13 mouse cellular contexts compared by ENCODE assay signal in genomic region chr5:98732157-98733009, GRCm38 (mm10).
DNase-seq lines count a peak whose midpoint lies in the region; ATAC-seq and TF ChIP-seq lines count a peak whose summit lies in the region.
"Had no signal": no experiment of that assay in that cellular context is flagged by ENCODE, and none has a peak within 500 bp of the region (broad histone marks: within the 10 kb centered on the region; RNA-seq: fewer than 3 reads in every experiment).

No protein-coding gene starts in this region.

- TF ChIP-seq CTCF in thymus, adult 2 months (IDR thresholded peaks at IDR 0.05; ENCODE audit: borderline replicate concordance, control insufficient read depth, extremely low read depth, insufficient read depth, low read length, poor library complexity): no peak

- no peak overlapping the region for H3K4me3 ChIP-seq in heart, embryonic 12.5 days
- no peak overlapping the region for H3K4me3 ChIP-seq in midbrain, embryonic 11.5 days (ENCODE audit: low read depth, low read length)
- no peak overlapping the region for H3K4me3 ChIP-seq in midbrain, embryonic 13.5 days (replicated peaks)
- H3K4me3 ChIP-seq in forebrain, embryonic 15.5 days: no peak overlapping the region
- H3K4me3 ChIP-seq in thymus, adult 2 months (ENCODE audit: control insufficient read depth, insufficient read depth, low read length): no peak overlapping the region
- H3K4me3 ChIP-seq: heart, adult 2 months; hindbrain, embryonic 15.5 days had no signal

- TF ChIP-seq POLR2A in thymus, adult 2 months (IDR thresholded peaks at IDR 0.05; ENCODE audit: control insufficient read depth, extremely low read depth, insufficient read depth, low read length, poor library complexity): no peak

- no peaks in the 10 kb centered on the region for H3K36me3 ChIP-seq in heart, embryonic 12.5 days
- H3K36me3 ChIP-seq in midbrain, embryonic 11.5 days (ENCODE audit: control insufficient read depth, insufficient read depth, low read length): no peaks in the 10 kb centered on the region
- no peaks in the 10 kb centered on the region for H3K36me3 ChIP-seq in midbrain, embryonic 13.5 days
- H3K36me3 ChIP-seq in forebrain, embryonic 15.5 days: no peaks in the 10 kb centered on the region
- no peaks in the 10 kb centered on the region for H3K36me3 ChIP-seq in thymus, adult 2 months (ENCODE audit: control insufficient read depth, insufficient read depth, low read length)
- H3K36me3 ChIP-seq: hindbrain, embryonic 15.5 days had no signal

- H3K9me3 ChIP-seq in heart, embryonic 12.5 days (replicated peaks): no peaks in the 10 kb centered on the region
- no peaks in the 10 kb centered on the region for H3K9me3 ChIP-seq in midbrain, embryonic 11.5 days (ENCODE audit: control insufficient read depth, low read length)
- no peaks in the 10 kb centered on the region for H3K9me3 ChIP-seq in midbrain, embryonic 13.5 days
- no peaks in the 10 kb centered on the region for H3K9me3 ChIP-seq in forebrain, embryonic 15.5 days
- H3K9me3 ChIP-seq: hindbrain, embryonic 15.5 days had no signal

- intact Hi-C loops in heart, postnatal 14 days (cut with DNase I): no loop called here

- no peaks in the 10 kb centered on the region for H3K4me1 ChIP-seq in heart, embryonic 12.5 days (replicated peaks)
- no peaks in the 10 kb centered on the region for H3K4me1 ChIP-seq in midbrain, embryonic 11.5 days (ENCODE audit: control insufficient read depth, insufficient read depth, low read length)
- no peaks in the 10 kb centered on the region for H3K4me1 ChIP-seq in midbrain, embryonic 13.5 days (replicated peaks)
- no peaks in the 10 kb centered on the region for H3K4me1 ChIP-seq in forebrain, embryonic 15.5 days
- H3K4me1 ChIP-seq in thymus, adult 2 months (replicated peaks; ENCODE audit: control insufficient read depth, insufficient read depth, low read length): no peaks in the 10 kb centered on the region
- H3K4me1 ChIP-seq: hindbrain, embryonic 15.5 days had no signal

- H3K27ac ChIP-seq in heart, embryonic 12.5 days (ENCODE audit: poor library complexity, severe bottlenecking): no peak overlapping the region
- H3K27ac ChIP-seq in midbrain, embryonic 11.5 days (ENCODE audit: low read depth, low read length): no peak overlapping the region
- no peak overlapping the region for H3K27ac ChIP-seq in midbrain, embryonic 13.5 days
- H3K27ac ChIP-seq in forebrain, embryonic 15.5 days (replicated peaks): no peak overlapping the region
- H3K27ac ChIP-seq in thymus, adult 2 months (ENCODE audit: control insufficient read depth, insufficient read depth, low read length): no peak overlapping the region
- H3K27ac ChIP-seq: heart, adult 2 months; hindbrain, embryonic 15.5 days had no signal

- WGBS in heart, embryonic 12.5 days: 66% methylated on average over 6 of the region's 6 CpGs
- 79% methylated on average over 6 of the region's 6 CpGs for WGBS in midbrain, embryonic 11.5 days
- 65% methylated on average over 6 of the region's 6 CpGs for WGBS in midbrain, embryonic 13.5 days
- 43% methylated on average over 6 of the region's 6 CpGs for WGBS in forebrain, embryonic 15.5 days
- 81% methylated on average over 6 of the region's 6 CpGs for WGBS in thymus, adult 2 months

- H3K9ac ChIP-seq in heart, embryonic 12.5 days: no peak overlapping the region
- H3K9ac ChIP-seq in midbrain, embryonic 11.5 days (ENCODE audit: low read length): no peak overlapping the region
- H3K9ac ChIP-seq in midbrain, embryonic 13.5 days (replicated peaks): no peak overlapping the region
- H3K9ac ChIP-seq in forebrain, embryonic 15.5 days (replicated peaks): no peak overlapping the region
- H3K9ac ChIP-seq: hindbrain, embryonic 15.5 days had no signal

- no peak for ATAC-seq in heart, embryonic 12.5 days (ENCODE audit: insufficient number of reproducible peaks, low FRiP score)
- ATAC-seq in midbrain, embryonic 11.5 days (ENCODE audit: low FRiP score): peak; percentile 30; the same call in 1 of the 2 replicates
- no peak for ATAC-seq in midbrain, embryonic 13.5 days
- ATAC-seq in forebrain, embryonic 15.5 days (replicated peaks): peak; percentile 91
- no peak for ATAC-seq in granulocyte monocyte progenitor cell, adult 5-6 weeks (replicated peaks; ENCODE audit: poor library complexity, severe bottlenecking)

- no peak overlapping the region for H3K4me2 ChIP-seq in heart, embryonic 12.5 days
- H3K4me2 ChIP-seq in midbrain, embryonic 11.5 days: no peak overlapping the region
- no peak overlapping the region for H3K4me2 ChIP-seq in midbrain, embryonic 13.5 days (replicated peaks)
- no peak overlapping the region for H3K4me2 ChIP-seq in forebrain, embryonic 15.5 days (replicated peaks)
- H3K4me2 ChIP-seq: hindbrain, embryonic 15.5 days had no signal

- H3K27me3 ChIP-seq in heart, embryonic 12.5 days (replicated peaks): no peaks in the 10 kb centered on the region
- no peaks in the 10 kb centered on the region for H3K27me3 ChIP-seq in midbrain, embryonic 11.5 days (ENCODE audit: control insufficient read depth, insufficient read depth, low read length)
- H3K27me3 ChIP-seq in midbrain, embryonic 13.5 days: no peaks in the 10 kb centered on the region
- no peaks in the 10 kb centered on the region for H3K27me3 ChIP-seq in forebrain, embryonic 15.5 days
- H3K27me3 ChIP-seq in thymus, adult 2 months (ENCODE audit: control insufficient read depth, insufficient read depth, low read length): no peaks in the 10 kb centered on the region
- H3K27me3 ChIP-seq: hindbrain, embryonic 15.5 days had no signal

- peak; percentile 14 to 37 for DNase-seq in heart, postnatal 14 days
- DNase-seq in midbrain, embryonic 11.5 days (ENCODE audit: low spot score, missing footprints): no peak
- peak; percentile 10 for DNase-seq in skeletal muscle tissue, adult 2 months (ENCODE audit: low read depth, low spot score)
- no peak for DNase-seq in thymus, adult 2 months
- DNase-seq: adrenal gland, postnatal 36 days; cerebellum, adult 9-10 months; thymus, postnatal 14 days had no signal

Comparison
In these comparisons a context has a peak if more than half of its experiments do, and no peak if none do; other contexts are left out.
1. ATAC-seq: peak in midbrain, embryonic 11.5 days (single experiment) and forebrain, embryonic 15.5 days (single experiment); none in heart, embryonic 12.5 days (single experiment), midbrain, embryonic 13.5 days (single experiment) and granulocyte monocyte progenitor cell, adult 5-6 weeks (single experiment).
2. DNase-seq: peak in heart, postnatal 14 days (2 of 2) and skeletal muscle tissue, adult 2 months (single experiment); none in midbrain, embryonic 11.5 days (single experiment) and thymus, adult 2 months (single experiment).